Mouse (Mus musculus): Measurements from ENCODE around the gene Sobp.

Sobp gene

DNA sequence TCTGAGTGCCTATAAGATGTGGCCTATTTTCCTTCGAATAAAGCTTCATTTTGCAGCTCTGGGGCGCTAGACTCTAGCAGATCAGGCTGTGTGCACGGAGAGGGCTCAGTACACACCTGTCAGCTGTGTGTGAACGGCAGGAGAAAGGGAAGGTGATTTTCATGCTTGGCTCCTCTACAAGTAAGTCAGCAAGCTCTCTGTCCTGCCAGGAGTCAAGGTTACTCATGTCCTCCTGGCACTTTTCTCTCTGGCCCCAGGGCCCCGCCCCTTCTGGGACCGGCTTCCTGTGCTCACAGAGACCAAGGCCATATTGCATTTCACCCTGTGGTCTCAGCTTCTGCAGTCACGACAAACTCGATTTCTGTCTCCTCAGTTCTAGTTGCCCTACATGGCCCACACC is 138.8 kb downstream of the Sobp start:
- no peak for DNase-seq (ENCODE audit: low spot score in 2 of 2)

GRCm38 (mm10) chr10:43034811-43035210 is 139.5 kb downstream of the Sobp start:
- DNase-seq (ENCODE audit: low spot score in 2 of 2), result no peak

- no peak for DNase-seq (ENCODE audit: low spot score in 2 of 2)
These were observed 140.7 kb downstream of the Sobp start for GRCm38 (mm10) chr10:43033481-43034248.

- no peak for DNase-seq (ENCODE audit: low spot score in 2 of 2)
These were observed 147.3 kb downstream of the Sobp start for GRCm38 (mm10) chr10:43027006-43027405.

GRCm38 (mm10) chr10:43023454-43024194 is 150.7 kb downstream of the Sobp start:
- peak; percentile 53 to 59 for DNase-seq (ENCODE audit: low spot score in 2 of 2)

DNA sequence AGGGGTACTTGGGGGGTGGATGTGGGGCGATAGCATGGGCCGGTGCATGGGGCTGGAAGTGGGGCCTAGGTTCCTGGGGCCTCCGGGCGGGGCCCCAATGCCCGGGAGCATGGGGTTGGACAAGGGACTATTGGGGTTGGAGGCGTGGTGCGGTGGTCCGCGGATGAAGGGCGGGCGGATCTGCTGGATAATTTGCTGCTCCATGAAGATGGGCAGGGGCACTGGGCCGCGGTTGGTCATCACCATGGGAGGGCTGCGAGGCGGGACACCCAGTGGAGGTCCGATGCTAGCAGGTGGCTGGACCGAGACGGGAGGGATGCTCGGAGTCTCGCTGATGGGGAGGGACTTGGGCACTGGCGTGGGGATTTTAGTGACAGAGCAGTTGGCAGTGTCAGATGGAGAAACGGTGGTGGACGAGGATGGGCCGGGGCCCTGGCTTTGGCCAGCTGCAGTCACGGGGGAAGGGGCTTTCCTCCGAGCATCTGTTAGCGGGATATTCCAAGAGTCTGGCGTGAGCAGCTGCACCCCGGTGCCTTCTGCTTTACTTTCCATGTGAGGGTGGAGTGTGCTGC is 152.1 kb downstream of the Sobp start:
- DNase-seq (ENCODE audit: low spot score in 2 of 2), result no peak

DNA sequence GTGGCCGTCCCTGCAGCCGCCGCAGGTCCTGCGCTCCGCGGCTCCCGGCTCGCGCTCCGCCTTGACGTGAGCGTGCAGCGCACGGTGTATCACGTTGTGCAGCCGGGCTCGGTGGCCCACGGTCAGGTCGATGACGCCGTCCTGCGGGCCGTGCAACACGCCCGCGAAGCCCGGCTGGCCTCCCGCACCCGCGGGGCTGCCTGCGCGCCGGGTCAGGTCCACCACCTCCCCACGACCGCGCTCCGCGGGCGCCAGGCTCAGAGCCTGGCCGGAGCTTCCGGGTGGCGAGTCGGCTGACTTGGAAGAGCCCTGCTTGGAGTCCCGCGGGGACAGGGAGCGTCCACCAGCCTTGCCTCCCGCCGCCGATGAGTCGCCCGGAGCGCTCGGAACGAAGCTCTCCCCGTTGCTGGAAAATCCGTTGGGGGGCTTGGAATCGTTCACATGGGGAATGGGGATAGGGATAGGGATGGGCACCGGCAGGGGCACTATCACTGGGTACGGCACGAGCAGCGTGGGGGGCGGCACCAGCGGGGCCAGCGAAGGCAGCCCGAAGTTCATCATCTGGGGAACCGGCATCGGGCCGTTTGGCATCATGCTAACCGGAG is 152.7 kb downstream of the Sobp start:
- no peak for DNase-seq (ENCODE audit: low spot score in 2 of 2)

- no peak for DNase-seq (ENCODE audit: low spot score in 2 of 2)
These were observed 153.3 kb downstream of the Sobp start for GRCm38 (mm10) chr10:43021017-43021416.

DNA sequence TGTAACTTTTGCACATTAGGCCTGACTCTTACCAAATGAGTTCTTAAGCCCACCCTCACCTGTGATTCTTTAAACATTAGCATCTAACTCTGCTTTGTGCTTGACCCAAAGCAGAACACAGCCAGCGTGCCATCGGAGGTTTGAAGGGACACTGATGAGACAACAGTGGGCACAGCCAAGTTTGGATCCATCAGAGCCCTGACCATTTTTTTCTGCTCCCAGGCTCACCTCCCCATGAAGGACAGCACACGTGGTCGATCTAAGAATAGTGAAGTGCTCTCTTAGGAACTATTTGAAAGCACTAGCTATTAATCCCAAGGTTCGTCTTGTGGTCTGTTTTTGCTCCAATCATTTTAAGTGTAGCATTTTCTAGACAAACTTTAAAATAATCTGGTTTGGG is 159.5 kb downstream of the Sobp start:
- DNase-seq (ENCODE audit: low spot score in 2 of 2), result no peak

DNA sequence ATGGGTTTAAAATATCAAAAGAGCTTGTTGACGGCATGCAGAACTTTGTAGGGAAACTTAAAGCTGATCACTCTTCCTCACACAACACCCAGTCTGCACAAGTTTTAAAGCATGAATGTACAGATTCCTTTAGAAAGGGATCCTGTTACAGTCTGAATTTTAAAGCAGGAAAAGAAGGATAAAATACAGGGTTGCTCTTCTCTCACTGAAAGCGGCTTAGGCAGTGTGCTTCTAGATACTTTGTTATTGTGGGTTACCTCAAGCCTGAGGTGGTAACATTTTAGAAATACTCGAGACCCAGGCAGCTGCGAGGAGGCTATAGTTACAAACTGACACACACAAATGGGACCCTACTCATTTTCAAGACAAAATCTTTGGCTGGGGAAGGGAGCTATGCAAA is 160.0 kb downstream of the Sobp start:
- DNase-seq (ENCODE audit: low spot score in 2 of 2), result no peak

DNA sequence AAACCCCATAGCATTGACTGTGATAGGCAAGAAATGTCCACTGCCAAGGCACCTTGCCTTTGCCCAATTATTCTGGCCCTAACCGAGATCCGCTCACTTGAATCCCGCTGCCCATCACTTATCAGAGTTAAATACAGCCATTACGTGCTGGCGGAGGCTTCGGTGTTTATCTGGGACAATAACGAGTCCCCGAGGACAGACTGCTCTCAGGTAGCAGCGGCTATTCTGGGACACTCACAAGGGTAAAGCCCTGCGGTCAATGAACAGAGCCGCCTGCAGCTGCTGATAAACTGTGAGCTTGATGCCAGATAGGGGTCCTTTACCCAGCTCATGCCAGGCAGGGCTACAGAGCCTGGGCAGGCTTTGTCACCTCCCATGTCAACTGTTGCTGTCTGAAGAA is 166.2 kb downstream of the Sobp start:
- DNase-seq (ENCODE audit: low spot score in 2 of 2), result no peak

GRCm38 (mm10) chr10:43006534-43006933 is 167.8 kb downstream of the Sobp start:
- no peak for DNase-seq (ENCODE audit: low spot score in 2 of 2)

- no peak for DNase-seq (ENCODE audit: low spot score in 2 of 2)
These were observed 168.7 kb downstream of the Sobp start for GRCm38 (mm10) chr10:43005677-43006076.

GRCm38 (mm10) chr10:43005031-43005430 is 169.3 kb downstream of the Sobp start:
- no peak for DNase-seq (ENCODE audit: low spot score in 2 of 2)

DNA sequence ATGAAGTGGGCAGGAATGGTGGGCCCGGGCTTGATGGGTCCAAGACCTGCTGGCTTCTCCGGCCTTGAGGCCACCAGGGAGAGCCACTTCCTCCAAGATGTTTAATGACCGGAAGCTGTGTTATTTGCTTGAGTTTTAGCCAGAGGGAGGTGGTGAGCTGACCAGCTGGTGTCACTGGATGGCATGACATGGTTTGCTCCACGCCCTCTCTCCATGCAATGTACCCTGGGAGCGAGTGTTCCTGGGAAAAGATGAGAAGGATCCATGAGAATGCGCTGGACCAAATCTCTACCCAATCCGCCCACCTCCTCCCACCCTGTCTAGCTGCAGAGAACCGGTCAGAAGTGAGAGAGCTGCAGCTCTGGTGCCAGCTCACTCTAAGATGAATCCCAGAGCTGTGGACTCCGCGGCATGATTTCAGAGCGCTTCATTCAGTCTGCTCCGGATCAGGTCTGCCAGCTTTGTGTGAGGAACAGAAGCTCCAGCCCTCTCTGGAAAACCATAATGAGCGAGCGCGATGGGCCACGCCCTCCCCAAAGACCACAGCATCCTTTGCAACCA is 170.1 kb downstream of the Sobp start:
- DNase-seq (ENCODE audit: low spot score in 2 of 2), result no peak

DNA sequence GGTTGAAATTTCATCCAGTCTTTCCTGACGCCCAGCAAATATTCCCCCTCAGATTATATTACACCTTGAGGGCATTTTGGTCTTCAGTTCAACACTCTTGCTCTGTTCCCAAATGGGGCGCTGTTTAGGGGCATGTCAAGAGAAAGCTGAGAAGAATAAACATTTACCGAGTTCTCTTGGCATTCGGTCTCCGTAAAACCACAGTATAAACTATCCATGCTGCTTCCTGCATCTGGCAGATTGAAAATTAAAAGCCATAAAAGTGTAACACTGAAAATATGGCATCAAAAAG is 170.9 kb downstream of the Sobp start:
- no peak for DNase-seq (ENCODE audit: low spot score in 2 of 2)

DNA sequence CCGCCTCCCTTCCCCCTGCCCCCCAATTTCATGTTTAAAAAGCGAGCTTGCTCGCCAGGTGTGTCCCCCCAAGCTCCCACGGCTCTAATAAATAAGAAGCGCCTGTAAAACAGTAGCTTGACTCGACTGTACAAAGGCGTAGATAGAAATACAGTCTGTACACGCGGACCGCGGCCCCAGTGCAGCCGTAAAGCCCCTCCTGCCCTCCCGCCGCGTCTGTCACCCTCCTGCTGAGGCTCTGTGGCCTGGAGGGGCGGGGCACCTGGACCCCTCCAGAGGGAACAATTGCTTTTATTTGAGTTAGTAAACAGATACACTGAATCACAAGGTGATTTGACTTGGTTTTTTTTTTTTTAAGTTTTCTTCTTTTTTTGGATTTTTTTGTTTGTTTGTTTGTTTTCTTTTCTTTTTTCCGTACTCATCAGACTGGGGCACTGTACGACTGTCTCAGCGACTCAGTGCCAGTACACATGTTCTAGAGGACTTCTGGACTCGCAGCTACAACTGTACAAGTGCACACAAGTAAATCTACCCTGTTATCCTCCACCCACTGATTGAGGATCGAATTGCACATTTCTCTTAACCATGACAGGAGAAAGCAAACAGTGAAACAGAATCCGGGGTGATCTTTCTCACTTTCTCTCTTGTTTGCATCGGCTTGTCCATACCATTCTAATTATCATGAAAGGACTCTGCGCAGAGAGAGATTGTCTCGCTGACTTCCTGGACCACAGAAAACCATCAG is 171.4 kb downstream of the Sobp start:
- DNase-seq (ENCODE audit: low spot score in 2 of 2), result no peak

GRCm38 (mm10) chr10:43002066-43002678 is 172.2 kb downstream of the Sobp start:
- no peak for DNase-seq (ENCODE audit: low spot score in 2 of 2)

DNA sequence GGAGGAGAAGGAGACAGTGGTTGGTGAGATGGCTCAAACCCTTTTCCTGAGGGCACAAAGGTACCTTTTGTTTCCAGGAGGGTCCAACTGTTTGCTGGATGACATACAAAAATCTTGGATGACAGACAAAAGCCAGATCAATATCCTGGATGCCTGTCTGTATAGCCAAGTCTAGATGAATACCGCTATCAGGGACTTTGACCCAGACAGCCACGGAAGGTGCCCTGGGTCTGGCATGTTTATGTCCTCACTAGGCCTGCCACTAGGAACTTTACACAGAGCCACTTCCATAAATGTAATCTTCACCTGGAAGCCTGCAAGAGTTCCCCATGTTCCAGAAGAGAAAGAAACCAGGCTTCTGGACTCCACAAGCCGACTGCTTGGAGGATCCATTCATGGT is 172.9 kb downstream of the Sobp start:
- no peak for DNase-seq (ENCODE audit: low spot score in 2 of 2)

DNA sequence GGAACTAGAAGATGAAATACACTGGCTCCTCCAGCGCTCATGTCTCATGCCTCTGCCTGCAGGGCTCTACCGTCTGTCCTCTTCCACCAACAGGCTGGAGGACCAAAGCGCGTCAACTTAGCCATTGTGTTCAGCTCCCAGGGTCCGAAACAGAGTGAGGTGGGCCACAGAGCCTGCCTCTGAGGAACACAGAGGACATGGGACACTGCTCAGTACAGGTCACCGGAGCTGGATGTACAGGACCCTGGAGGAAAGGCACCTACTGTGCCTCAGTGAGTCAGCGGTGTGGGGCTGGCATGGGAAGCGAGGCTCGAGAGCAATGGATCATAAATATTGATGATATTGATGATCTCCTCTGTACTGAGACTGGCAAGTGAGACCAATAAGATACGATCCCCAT is 175.0 kb downstream of the Sobp start:
- DNase-seq (ENCODE audit: low spot score in 2 of 2), result no peak

DNA sequence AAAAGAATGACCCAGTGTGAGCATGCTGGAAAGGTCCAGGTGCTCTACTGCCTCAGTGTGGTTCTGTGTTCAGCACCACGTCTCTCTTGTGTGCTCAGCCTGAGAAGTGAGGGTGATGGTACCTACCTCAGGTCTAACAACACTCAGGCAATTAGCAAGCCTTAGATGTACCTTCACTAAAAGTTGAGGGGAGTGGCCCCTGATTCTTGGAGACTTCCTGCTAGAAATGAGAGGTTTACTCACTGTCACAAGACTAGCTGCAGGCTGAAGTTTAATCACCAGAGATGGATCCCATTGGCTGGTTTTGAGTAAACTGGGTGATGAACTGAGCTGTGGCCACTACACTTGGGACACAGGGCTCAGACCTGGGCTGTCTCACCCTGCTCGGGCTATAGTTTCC is 177.1 kb downstream of the Sobp start:
- no peak for DNase-seq (ENCODE audit: low spot score in 2 of 2)

Measured in right cerebral cortex, postnatal 36 days (tissue).